Comparison of ENCODE assay signal across 8 mouse cellular contexts in the genomic region with DNA sequence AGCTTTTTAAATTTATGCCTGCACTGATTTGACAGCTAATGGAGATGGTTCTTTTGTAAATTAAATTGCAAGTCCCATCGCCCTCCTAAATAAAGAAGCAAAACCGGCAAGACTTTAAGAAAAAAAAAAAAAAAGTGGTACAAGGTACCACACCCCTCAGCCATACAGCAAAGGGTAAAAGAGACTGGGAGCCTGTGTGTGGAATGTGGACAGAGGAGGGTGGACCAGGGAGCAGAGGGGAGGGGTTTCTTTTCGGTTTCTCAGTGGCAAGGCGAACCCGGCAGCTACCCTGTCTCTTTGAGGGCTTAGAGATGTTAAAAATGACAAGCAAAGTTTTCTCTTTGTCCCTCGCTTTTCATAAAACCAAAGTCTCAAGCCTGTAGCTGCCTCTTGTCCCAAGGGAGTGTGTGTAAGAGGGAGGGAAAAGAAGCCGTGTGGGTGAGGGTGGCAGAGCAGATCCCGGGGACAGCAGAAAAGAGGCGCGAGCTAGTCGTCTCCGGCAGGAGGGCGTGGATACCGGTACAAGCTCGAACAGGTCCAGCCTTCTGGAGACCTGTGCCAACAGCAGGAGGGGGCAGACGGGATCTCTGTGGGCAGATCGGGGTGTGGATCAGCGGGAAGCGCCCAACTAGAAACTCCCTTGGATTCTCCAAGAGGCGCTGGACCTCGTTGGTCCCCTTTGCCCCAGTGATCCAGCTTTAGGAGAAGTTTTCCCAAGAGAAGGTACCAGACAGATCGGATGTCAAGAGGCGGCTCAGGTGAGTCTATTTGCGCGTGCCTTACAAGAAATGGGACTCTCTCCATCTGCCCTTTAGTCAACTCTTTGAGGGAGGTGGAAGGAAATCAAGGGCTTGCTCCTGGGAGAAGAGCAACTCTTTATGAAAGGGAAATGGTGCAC. TPM values are rescaled to one million over a fixed set of nuclear protein-coding genes. Genes with fewer than 3 reads are reported as not detected.
DNase-seq lines count a peak whose midpoint lies in the region; ATAC-seq and TF ChIP-seq lines count a peak whose summit lies in the region.

TSS of gene Chl1 (plus strand) at position 195 of the 898 bp plus-strand sequence.

- peak within 1 kb of the TSS; percentile 98 for H3K27ac ChIP-seq in hindbrain, embryonic 14.5 days
- peak within 1 kb of the TSS; percentile 96 for H3K27ac ChIP-seq in midbrain, postnatal 0 days (ENCODE audit: low read depth, low read length)

- H3K4me3 ChIP-seq in hindbrain, embryonic 14.5 days (replicated peaks; ENCODE audit: low read length): peak within 1 kb of the TSS; percentile 59
- peak within 1 kb of the TSS; percentile 73 for H3K4me3 ChIP-seq in midbrain, postnatal 0 days (ENCODE audit: low read depth, low read length)

- ATAC-seq in CD4-positive, CD25-positive, alpha-beta regulatory T cell, adult 4 months: no peak
- peak; percentile 36; the same call in 1 of the 2 replicates for ATAC-seq in hindbrain, embryonic 14.5 days (ENCODE audit: low FRiP score)
- ATAC-seq in midbrain, postnatal 0 days (ENCODE audit: low FRiP score): peak; percentile 57

- H3K9me3 ChIP-seq in hindbrain, embryonic 14.5 days (ENCODE audit: control insufficient read depth, low read length): no peaks in the 10 kb centered on the region
- H3K9me3 ChIP-seq in midbrain, postnatal 0 days (ENCODE audit: low read length): no peaks in the 10 kb centered on the region

- H3K9ac ChIP-seq in hindbrain, embryonic 14.5 days: peak within 1 kb of the TSS; percentile 97
- H3K9ac ChIP-seq in midbrain, postnatal 0 days (replicated peaks; ENCODE audit: low read length, poor library complexity, severe bottlenecking): peak within 1 kb of the TSS; percentile 83

- no peak for TF ChIP-seq CTCF in midbrain, postnatal 0 days (IDR thresholded peaks at IDR 0.05)

- no peaks in the 10 kb centered on the region for H3K36me3 ChIP-seq in hindbrain, embryonic 14.5 days (replicated peaks; ENCODE audit: control insufficient read depth, insufficient read depth)
- H3K36me3 ChIP-seq in midbrain, postnatal 0 days (ENCODE audit: insufficient read depth, low read length): no peaks in the 10 kb centered on the region

- no peaks in the 10 kb centered on the region; the same call in 1 of the 2 replicates for H3K27me3 ChIP-seq in hindbrain, embryonic 14.5 days (ENCODE audit: control insufficient read depth, insufficient read depth, low read length)
- no peaks in the 10 kb centered on the region for H3K27me3 ChIP-seq in midbrain, postnatal 0 days (ENCODE audit: insufficient read depth, low read length)

- DNase-seq in CD4-positive, CD25-positive, alpha-beta regulatory T cell, adult 2 months (ENCODE audit: low read depth, low spot score): peak; percentile 19
- DNase-seq in urinary bladder, adult 18-20 months (ENCODE audit: low spot score in 2 of 2): peak; percentile 22 to 47
- no peak for DNase-seq in urinary bladder, postnatal 10 days (ENCODE audit: low spot score)
- DNase-seq in hindbrain, embryonic 14.5 days (ENCODE audit: low spot score): peak; percentile 39
- peak in 1 of 2 experiments; percentile 57 for DNase-seq in left cerebral cortex, postnatal 10 days (ENCODE audit: extremely low spot score in 1 of 2, low spot score in 2 of 2)
- peak; percentile 66 for DNase-seq in midbrain, postnatal 0 days (ENCODE audit: low spot score)
- DNase-seq in ovary, postnatal 36 days (ENCODE audit: low spot score): no peak

- 3% methylated on average over 25 of the region's 25 CpGs for WGBS in hindbrain, embryonic 14.5 days
- 2% methylated on average over 25 of the region's 25 CpGs for WGBS in midbrain, postnatal 0 days

- peak within 1 kb of the TSS; percentile 76 for H3K4me2 ChIP-seq in hindbrain, embryonic 14.5 days (replicated peaks)
- peak within 1 kb of the TSS; percentile 64 for H3K4me2 ChIP-seq in midbrain, postnatal 0 days (ENCODE audit: low read depth, low read length, poor library complexity, severe bottlenecking)

- H3K4me1 ChIP-seq in hindbrain, embryonic 14.5 days (replicated peaks; ENCODE audit: control insufficient read depth, insufficient read depth, low read length): peaks cover 12% of the 10 kb centered on the region
- 0 out of 2 replicates have a peak, but pooled peaks cover 5% of the 10 kb centered on the region for H3K4me1 ChIP-seq in midbrain, postnatal 0 days (ENCODE audit: insufficient read depth, low read length)

- intact Hi-C loops in left cerebral cortex, postnatal 10 days (cut with DNase I): loop anchor here (2.0 kb wide), 2 partner anchors 172 to 204 kb away; no protein-coding TSS in a partner anchor

RNA-seq across cellular contexts. Expression of gene Chl1, which starts in this region (rescaled TPM):
- polyA plus RNA-seq in CD4-positive, CD25-positive, alpha-beta regulatory T cell, adult 4 months (2017; shearing (Covaris generic)): under 1 TPM in 1 of 2 experiments, not detected in 1; 0.05 TPM
- 137 and 150 TPM in 2 replicates for polyA plus RNA-seq in hindbrain, embryonic 14.5 days (2014; fragmentation: Nextera tagmentation; extraction: Ambion mirVana)
- 100 to 1,000 TPM; 311 to 349 TPM for total RNA-seq in left cerebral cortex, postnatal 10 days (2021)
- 300 and 376 TPM in 2 replicates for total RNA-seq in midbrain, postnatal 0 days (2014; rRNA removed)
- polyA plus RNA-seq in midbrain, postnatal 0 days (2015; fragmentation: Nextera tagmentation; extraction: Ambion mirVana): 216 and 224 TPM in 2 replicates

Comparison
In these comparisons a context has a peak if more than half of its experiments do, and no peak if none do; other contexts are left out.
1. RNA of gene Chl1 (polyA plus RNA-seq): 216 to 224 TPM in midbrain, postnatal 0 days and 137 to 150 TPM in hindbrain, embryonic 14.5 days; 0.05 TPM in CD4-positive, CD25-positive, alpha-beta regulatory T cell, adult 4 months; every median in the first group is over 100 times any median in the second.
2. DNase-seq: peak in CD4-positive, CD25-positive, alpha-beta regulatory T cell, adult 2 months (single experiment), urinary bladder, adult 18-20 months (2 of 2), hindbrain, embryonic 14.5 days (single experiment) and midbrain, postnatal 0 days (single experiment); none in urinary bladder, postnatal 10 days (single experiment) and ovary, postnatal 36 days (single experiment).